Mouse (Mus musculus) heart, adult 2 months (tissue): ENCODE measurements around the gene Lenep.

Experiments used
- CTCF ChIP-seq: fragments of 200-600 bp; IDR thresholded peaks from 2 replicates; pipeline ENCODE4 v1.8.1; 2022; ENCODE audit warnings: antibody characterized with exemption, mild to moderate bottlenecking, moderate library complexity
- EP300 ChIP-seq: fragments of 200-500 bp; IDR thresholded peaks from 2 replicates; pipeline ENCODE4 v1.6.1; 2011; ENCODE audit warnings: low read depth, low read length, control low read depth; ENCODE audit not compliant: insufficient read depth
- POLR2A ChIP-seq: fragments of 200-500 bp; IDR thresholded peaks from 2 replicates; pipeline ENCODE4 v1.6.1; 2011; ENCODE audit warnings: mild to moderate bottlenecking, low read depth, low read length, control low read depth; ENCODE audit not compliant: insufficient read depth

DNA sequence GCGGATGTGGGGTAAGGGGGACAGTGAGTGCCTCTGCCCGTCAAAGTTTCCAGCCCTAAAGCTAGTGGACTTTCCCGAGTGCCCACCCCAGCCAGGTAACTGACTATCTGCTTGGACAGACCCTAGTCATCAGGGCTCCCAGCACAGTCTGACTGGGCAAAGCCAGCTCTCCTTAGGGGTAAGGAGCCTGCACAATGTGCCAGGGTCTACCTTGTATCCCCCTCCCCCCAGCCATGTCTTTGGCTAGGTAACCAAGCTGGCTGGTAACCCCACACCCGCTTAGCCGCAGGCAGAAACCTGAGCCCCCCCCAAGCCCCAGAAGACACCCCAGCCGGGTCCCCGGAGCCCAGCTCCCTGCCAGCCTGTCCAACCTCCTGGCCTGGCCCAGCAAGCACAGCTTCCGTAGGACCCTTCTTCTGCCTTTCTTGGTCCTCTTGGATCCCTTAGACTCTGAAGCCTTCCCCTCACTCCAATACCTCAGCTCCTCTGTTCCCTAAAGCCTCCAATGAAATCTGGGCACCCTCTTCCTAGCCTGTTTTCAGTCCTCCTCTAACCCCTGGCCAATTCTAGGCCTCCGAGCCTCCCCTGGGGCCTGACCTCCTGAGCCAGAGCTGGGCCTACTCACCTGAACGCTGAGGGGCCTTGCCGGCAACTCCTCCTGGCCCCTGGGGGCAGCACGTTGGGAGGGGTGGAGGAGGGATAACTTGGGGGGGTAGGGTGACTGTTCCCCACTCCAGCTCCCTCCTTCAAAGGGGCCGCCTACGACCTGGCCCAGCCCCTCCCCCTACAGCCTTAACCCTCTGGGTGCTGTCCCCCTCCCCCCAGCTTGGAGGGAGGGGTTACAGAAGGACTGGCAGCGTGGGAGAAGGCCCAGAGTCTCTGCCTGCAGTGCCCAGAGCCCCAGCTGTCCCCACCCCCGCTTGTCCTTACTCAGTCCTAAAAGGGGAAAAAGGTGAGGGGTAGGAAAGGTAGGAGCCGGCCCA, 15.9 kb downstream of the Lenep start:
- no peak for TF ChIP-seq CTCF
- no peak for TF ChIP-seq EP300
- no peak for TF ChIP-seq POLR2A
